Mouse (Mus musculus) heart, postnatal 36 days (tissue): Measurements from ENCODE around the gene Gpc6. TPM values are rescaled to one million over a fixed set of nuclear protein-coding genes. Genes with fewer than 3 reads are reported as not detected.
"Not testable (repeated sequence)": the region's sequence is repeated elsewhere in the genome, so short reads cannot be mapped to it uniquely, and the experiment has no call there.

Source experiments
- DNase-seq, 2 experiments: peaks; one replicate each; pipeline ENCODE4 v3.0.0; 2021 to 2022
- intact Hi-C: fragments of 180-260 bp; cut with DNase I; formaldehyde crosslinking; loops from one replicate; pipeline ENCODE4 v1.15.1; 2025
- total RNA-seq, 2 experiments: library from RNA; stranded (reverse); gene quantifications; 2 replicates each; pipeline ENCODE4 v1.2.3; 2021

Gpc6 gene
- total RNA-seq, 2 experiments from 2014 or later: 11.4 to 11.5 TPM

GRCm38 (mm10) chr14:117421170-117421569, 496.1 kb downstream of the Gpc6 start:
- intact Hi-C loops: no loop called here
- DNase-seq: no peak

GRCm38 (mm10) chr14:117426116-117426515, 501.0 kb downstream of the Gpc6 start:
- intact Hi-C loops: no loop called here

GRCm38 (mm10) chr14:117427776-117428175, 502.7 kb downstream of the Gpc6 start:
- no peak for DNase-seq
- intact Hi-C loops: no loop called here

More at GRCm38 (mm10) chr14:117426116-117426515, 501.0 kb downstream of the Gpc6 start:
- DNase-seq: no peak

GRCm38 (mm10) chr14:117435739-117436138, 510.6 kb downstream of the Gpc6 start:
- no peak for DNase-seq
- intact Hi-C loops: no loop called here

- DNase-seq, intact Hi-C loops: not testable (repeated sequence)
Observed at GRCm38 (mm10) chr14:117446675-117447231, 521.6 kb downstream of the Gpc6 start.

GRCm38 (mm10) chr14:117451391-117451991, 526.4 kb downstream of the Gpc6 start:
- intact Hi-C loops: no loop called here
- DNase-seq: no peak

- intact Hi-C loops: no loop called here
- DNase-seq: no peak
Observed at GRCm38 (mm10) chr14:117452150-117452549, 527.0 kb downstream of the Gpc6 start.

GRCm38 (mm10) chr14:117473378-117473777, 548.3 kb downstream of the Gpc6 start:
- no peak for DNase-seq
- intact Hi-C loops: no loop called here

GRCm38 (mm10) chr14:117478879-117479278, 553.8 kb downstream of the Gpc6 start:
- intact Hi-C loops: no loop called here
- no peak for DNase-seq

- DNase-seq: no peak
- intact Hi-C loops: no loop called here
Observed at GRCm38 (mm10) chr14:117487161-117487754, 562.1 kb downstream of the Gpc6 start.

GRCm38 (mm10) chr14:117490469-117490868, 565.4 kb downstream of the Gpc6 start:
- no peak for DNase-seq
- intact Hi-C loops: no loop called here

- no peak for DNase-seq
- intact Hi-C loops: no loop called here
Observed at GRCm38 (mm10) chr14:117495118-117495517, 570.0 kb downstream of the Gpc6 start.

- intact Hi-C loops: no loop called here
- DNase-seq: no peak
Observed at GRCm38 (mm10) chr14:117498785-117499184, 573.7 kb downstream of the Gpc6 start.

GRCm38 (mm10) chr14:117499354-117499753, 574.2 kb downstream of the Gpc6 start:
- intact Hi-C loops: no loop called here
- no peak for DNase-seq

GRCm38 (mm10) chr14:117514829-117515228, 589.7 kb downstream of the Gpc6 start:
- DNase-seq: no peak
- intact Hi-C loops: no loop called here

GRCm38 (mm10) chr14:117519574-117519973, 594.5 kb downstream of the Gpc6 start:
- intact Hi-C loops: no loop called here
- peak in 1 of 2 experiments; percentile 5 for DNase-seq

GRCm38 (mm10) chr14:117520706-117521105, 595.6 kb downstream of the Gpc6 start:
- intact Hi-C loops: no loop called here
- DNase-seq: no peak

GRCm38 (mm10) chr14:117525133-117525532, 600.0 kb downstream of the Gpc6 start:
- DNase-seq: no peak
- intact Hi-C loops: no loop called here

GRCm38 (mm10) chr14:117527053-117527452, 601.9 kb downstream of the Gpc6 start:
- no peak for DNase-seq
- intact Hi-C loops: no loop called here

GRCm38 (mm10) chr14:117529439-117529838, 604.3 kb downstream of the Gpc6 start:
- DNase-seq: no peak
- intact Hi-C loops: no loop called here

GRCm38 (mm10) chr14:117552776-117553175, 627.7 kb downstream of the Gpc6 start:
- intact Hi-C loops: no loop called here
- peak in 1 of 2 experiments; percentile 2 for DNase-seq

GRCm38 (mm10) chr14:117556715-117557320, 631.7 kb downstream of the Gpc6 start:
- intact Hi-C loops: no loop called here
- DNase-seq: no peak
